Mouse (Mus musculus) heart, postnatal 14 days (tissue): ENCODE results near the gene Ryr2. TPM values are rescaled to one million over a fixed set of nuclear protein-coding genes. Genes with fewer than 3 reads are reported as not detected.
A peak's percentile ranks its signal among the peaks of the same experiment; 100 is the strongest.
"Not testable (repeated sequence)": the region's sequence is repeated elsewhere in the genome, so short reads cannot be mapped to it uniquely, and the experiment has no call there.

Experiments used
- DNase-seq, 2 experiments: peaks; one replicate each; pipeline ENCODE4 v3.0.0; 2021 to 2022
- intact Hi-C: fragments of 180-260 bp; cut with DNase I; formaldehyde crosslinking; loops from one replicate; pipeline ENCODE4 v1.15.1; 2025
- total RNA-seq, 2 experiments: library from RNA; stranded (reverse); gene quantifications; 2 replicates each; pipeline ENCODE4 v1.2.3; 2021

Gene Ryr2
- total RNA-seq, 2 experiments from 2014 or later = 977 to 1,003 TPM

- intact Hi-C loops = no loop called here
- no peak for DNase-seq
Observed at GRCm38 (mm10) chr13:11825563-11826226, 281.1 kb downstream of the Ryr2 start.

- DNase-seq = no peak
- intact Hi-C loops = no loop called here
Observed at GRCm38 (mm10) chr13:11818723-11819122, 288.0 kb downstream of the Ryr2 start.

GRCm38 (mm10) chr13:11809365-11809764 lies 297.4 kb downstream of the Ryr2 start:
- DNase-seq, intact Hi-C loops: not testable (repeated sequence)

GRCm38 (mm10) chr13:11792536-11792935 lies 314.2 kb downstream of the Ryr2 start:
- DNase-seq = no peak
- intact Hi-C loops = no loop called here

- intact Hi-C loops = no loop called here
- no peak for DNase-seq
Observed at GRCm38 (mm10) chr13:11790536-11790935, 316.2 kb downstream of the Ryr2 start.

GRCm38 (mm10) chr13:11782411-11783155 lies 324.2 kb downstream of the Ryr2 start:
- DNase-seq = no peak
- intact Hi-C loops = no loop called here

GRCm38 (mm10) chr13:11781065-11781464 lies 325.7 kb downstream of the Ryr2 start:
- intact Hi-C loops = no loop called here
- no peak for DNase-seq

GRCm38 (mm10) chr13:11777726-11778125 lies 329.0 kb downstream of the Ryr2 start:
- intact Hi-C loops = no loop called here
- DNase-seq = no peak

GRCm38 (mm10) chr13:11772173-11772572 lies 334.6 kb downstream of the Ryr2 start:
- DNase-seq = no peak
- intact Hi-C loops = no loop called here

GRCm38 (mm10) chr13:11766899-11767298 lies 339.8 kb downstream of the Ryr2 start:
- intact Hi-C loops = no loop called here
- DNase-seq = no peak

GRCm38 (mm10) chr13:11763925-11764324 lies 342.8 kb downstream of the Ryr2 start:
- intact Hi-C loops = loop anchor here (5.0 kb wide), 1 partner anchor 343 kb away; the partner anchor contains the start of gene Ryr2
- no peak for DNase-seq

- DNase-seq = peak in 1 of 2 experiments; percentile 18
- intact Hi-C loops = loop anchor here (5.0 kb wide), 1 partner anchor 344 kb away; the partner anchor contains the start of gene Ryr2
Observed at GRCm38 (mm10) chr13:11763104-11763503, 343.6 kb downstream of the Ryr2 start.

GRCm38 (mm10) chr13:11757894-11758293 lies 348.9 kb downstream of the Ryr2 start:
- DNase-seq = no peak
- intact Hi-C loops = no loop called here

- DNase-seq = no peak
- intact Hi-C loops = no loop called here
Observed at GRCm38 (mm10) chr13:11745479-11745878, 361.3 kb downstream of the Ryr2 start.

GRCm38 (mm10) chr13:11738211-11738610 lies 368.5 kb downstream of the Ryr2 start:
- intact Hi-C loops = no loop called here
- DNase-seq = peak in 1 of 2 experiments; percentile 24

- intact Hi-C loops = no loop called here
- DNase-seq = no peak
Observed at GRCm38 (mm10) chr13:11716216-11716615, 390.5 kb downstream of the Ryr2 start.

GRCm38 (mm10) chr13:11709708-11710471 lies 396.9 kb downstream of the Ryr2 start:
- intact Hi-C loops = no loop called here
- no peak for DNase-seq

- DNase-seq = no peak
- intact Hi-C loops = no loop called here
Observed at GRCm38 (mm10) chr13:11701721-11702120, 405.0 kb downstream of the Ryr2 start.

- no peak for DNase-seq
- intact Hi-C loops = no loop called here
Observed at GRCm38 (mm10) chr13:11696496-11696895, 410.2 kb downstream of the Ryr2 start.

- DNase-seq = no peak
- intact Hi-C loops = no loop called here
Observed at GRCm38 (mm10) chr13:11681802-11682201, 424.9 kb downstream of the Ryr2 start.

- DNase-seq = no peak
- intact Hi-C loops = no loop called here
Observed at GRCm38 (mm10) chr13:11662815-11663214, 443.9 kb downstream of the Ryr2 start.
